Mouse (Mus musculus) thymus, postnatal 4 days (tissue): ENCODE measurements around the gene Ccdc42.

Experiments used
- DNase-seq: peaks from one replicate; pipeline ENCODE4 v3.0.0; 2021

Gene Ccdc42

DNA sequence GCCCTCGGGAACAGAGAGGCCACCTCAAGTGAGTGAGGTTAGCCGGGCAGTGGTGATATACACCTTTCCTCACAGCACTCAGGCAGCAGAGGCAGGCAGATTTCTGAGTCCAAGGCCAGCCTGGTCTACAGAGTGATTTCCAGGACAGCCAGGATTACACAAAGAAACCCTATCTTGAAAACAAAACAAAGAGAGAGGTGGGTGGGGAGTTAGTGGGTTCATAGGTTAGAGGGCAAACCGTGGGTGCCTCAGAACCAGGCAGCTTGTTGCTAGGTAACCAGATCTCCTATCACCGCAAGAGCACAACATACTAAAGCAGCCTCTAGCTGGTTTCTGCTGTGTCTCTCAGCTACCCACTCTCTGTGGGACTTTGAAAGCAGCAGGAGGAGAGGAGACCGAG lies at the start of gene Ccdc42:
Gene Ccdc42, plus strand, starts transcription at position 301 of the 400 bp plus-strand sequence.
- no peak for DNase-seq

GRCm38 (mm10) chr11:68539621-68540020 lies 47.2 kb upstream of the Ccdc42 start:
- DNase-seq, result no peak

- DNase-seq, result no peak
Measured at GRCm38 (mm10) chr11:68544554-68544953, 42.3 kb upstream of the Ccdc42 start.

DNA sequence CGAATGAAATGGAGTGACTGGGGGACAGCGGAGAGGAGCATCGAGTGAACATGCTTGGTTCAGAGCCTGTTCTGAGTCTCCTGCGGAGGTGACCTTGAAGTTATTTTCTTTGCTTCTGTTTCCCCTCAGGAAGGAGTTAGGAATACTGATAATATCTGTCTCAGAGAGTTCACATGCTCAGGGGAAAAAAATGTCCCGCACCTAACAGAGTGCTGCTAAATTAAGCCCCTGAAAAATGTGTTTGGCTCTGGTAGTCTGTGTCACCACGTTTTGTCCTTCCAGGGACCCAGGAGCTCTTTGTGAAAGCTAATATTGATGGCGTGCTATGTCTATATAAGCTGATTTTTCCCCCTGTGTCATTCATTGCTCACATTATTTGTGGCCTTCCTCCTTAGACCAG lies 41.6 kb upstream of the Ccdc42 start:
- DNase-seq, result no peak

GRCm38 (mm10) chr11:68545682-68546222 lies 41.1 kb upstream of the Ccdc42 start:
- DNase-seq, result no peak

GRCm38 (mm10) chr11:68547484-68547883 lies 39.3 kb upstream of the Ccdc42 start:
- no peak for DNase-seq

- peak; percentile 60 for DNase-seq
Measured at GRCm38 (mm10) chr11:68549597-68549996, 37.2 kb upstream of the Ccdc42 start.

- DNase-seq, result no peak
Measured at GRCm38 (mm10) chr11:68550358-68550757, 36.5 kb upstream of the Ccdc42 start.

- peak; percentile 87 for DNase-seq
Measured at GRCm38 (mm10) chr11:68553981-68554471, 32.8 kb upstream of the Ccdc42 start.

- DNase-seq, result peak; percentile 33
Measured at GRCm38 (mm10) chr11:68555918-68556584, 30.8 kb upstream of the Ccdc42 start, which contains the start of gene Mfsd6l. Mfsd6l (plus strand) TSS chr11:68556186.

DNA sequence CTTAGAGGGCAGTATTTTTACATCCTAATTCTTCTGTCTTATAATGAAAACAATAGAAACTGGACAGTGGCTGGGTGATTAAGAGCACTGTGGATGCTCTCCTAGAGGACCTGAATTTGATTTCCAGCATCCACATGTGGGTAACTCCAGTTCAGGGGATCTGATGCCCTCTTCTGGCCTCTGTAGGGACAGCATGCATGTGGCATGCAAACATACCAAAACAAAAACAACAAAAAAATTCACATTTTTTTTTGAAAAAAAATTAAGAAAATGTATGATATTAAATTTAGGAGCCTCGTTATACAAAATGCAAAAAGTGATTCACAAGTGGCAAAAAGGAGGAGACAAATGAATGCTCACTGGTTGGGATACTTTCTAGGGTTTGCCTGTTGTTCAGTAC lies 27.3 kb upstream of the Ccdc42 start:
- peak; percentile 65 for DNase-seq

DNA sequence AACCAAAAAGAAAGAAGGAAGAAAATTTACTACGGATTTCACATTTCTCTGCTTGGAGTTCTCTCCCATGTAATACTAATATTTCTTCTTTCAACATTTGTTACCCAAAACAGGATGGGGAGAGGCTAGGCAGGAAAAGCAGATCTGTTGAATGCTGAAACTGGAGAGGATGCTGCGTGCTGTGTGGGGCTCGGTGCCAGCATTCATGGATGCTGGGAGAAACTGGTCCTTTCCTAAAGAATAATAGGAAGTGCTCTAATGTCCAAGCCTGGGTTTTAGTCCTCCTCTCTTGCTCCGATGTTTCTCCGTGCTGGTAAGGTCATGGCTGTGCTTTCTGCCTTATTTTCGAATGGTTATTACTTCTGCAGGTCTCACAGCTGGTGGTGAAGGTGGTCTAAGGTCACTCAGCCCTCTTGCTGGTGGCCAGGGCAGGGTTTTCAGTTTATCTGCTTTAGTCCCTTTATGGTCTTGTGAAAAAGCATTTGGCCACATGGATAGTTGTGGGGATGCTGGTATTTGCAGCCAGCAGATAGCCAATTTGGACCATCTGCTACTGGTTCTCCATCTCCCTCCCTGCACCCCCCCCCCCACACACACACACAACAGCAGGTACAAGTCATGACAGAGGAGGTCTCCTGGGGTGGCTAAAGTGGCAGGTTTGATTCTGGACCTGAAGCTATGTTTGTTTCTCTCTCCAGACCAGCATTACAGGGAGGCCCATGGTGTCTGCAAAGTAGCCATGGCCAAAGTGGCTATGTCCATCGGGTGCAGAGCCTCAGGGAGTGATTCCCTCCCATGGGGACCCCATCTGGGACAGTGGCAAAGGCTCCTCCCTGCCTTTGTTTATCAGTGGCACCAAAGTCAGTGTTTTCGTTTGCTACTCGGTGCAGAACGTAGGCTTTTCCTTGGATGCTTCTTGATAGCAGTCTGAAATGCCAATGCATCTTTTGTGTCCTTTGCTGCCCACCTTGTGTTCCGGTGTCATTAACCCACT lies 24.6 kb upstream of the Ccdc42 start:
- DNase-seq, result no peak

GRCm38 (mm10) chr11:68564356-68565031 lies 22.3 kb upstream of the Ccdc42 start:
- no peak for DNase-seq

GRCm38 (mm10) chr11:68565032-68565429 lies 21.8 kb upstream of the Ccdc42 start:
- DNase-seq, result no peak

DNA sequence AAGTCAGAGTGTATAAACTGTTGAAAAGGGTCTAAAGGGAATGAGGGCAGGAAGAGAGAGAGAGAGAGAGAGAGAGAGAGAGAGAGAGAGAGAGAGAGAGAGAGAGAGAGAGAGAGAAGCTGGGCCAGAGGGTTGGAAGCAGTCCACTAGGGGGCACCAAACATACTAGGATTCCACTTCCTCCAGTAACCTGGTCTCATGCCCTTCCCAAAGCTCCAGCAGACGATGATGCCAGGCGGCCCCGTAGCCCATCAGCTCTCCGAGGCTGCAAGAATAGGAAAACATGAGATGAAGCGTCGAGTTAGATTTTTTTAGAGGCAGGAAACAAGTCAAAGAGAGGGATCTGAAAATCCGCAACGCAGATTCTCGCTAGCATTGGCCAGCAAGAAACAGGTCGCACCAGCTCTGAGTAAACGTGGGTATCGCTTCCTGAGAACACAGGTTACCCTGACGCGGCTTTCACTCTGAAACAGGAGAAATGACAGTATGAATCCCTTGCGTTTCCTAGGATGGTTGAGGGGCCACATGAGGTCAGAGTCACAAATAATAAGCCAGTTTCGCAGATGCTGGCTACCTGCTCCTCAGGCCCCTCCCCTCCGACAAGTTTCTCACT lies 20.3 kb upstream of the Ccdc42 start:
- peak; percentile 74 for DNase-seq

GRCm38 (mm10) chr11:68570861-68571260 lies 16.0 kb upstream of the Ccdc42 start:
- no peak for DNase-seq

- DNase-seq, result no peak
Measured at GRCm38 (mm10) chr11:68577076-68577475, 9.7 kb upstream of the Ccdc42 start.

DNA sequence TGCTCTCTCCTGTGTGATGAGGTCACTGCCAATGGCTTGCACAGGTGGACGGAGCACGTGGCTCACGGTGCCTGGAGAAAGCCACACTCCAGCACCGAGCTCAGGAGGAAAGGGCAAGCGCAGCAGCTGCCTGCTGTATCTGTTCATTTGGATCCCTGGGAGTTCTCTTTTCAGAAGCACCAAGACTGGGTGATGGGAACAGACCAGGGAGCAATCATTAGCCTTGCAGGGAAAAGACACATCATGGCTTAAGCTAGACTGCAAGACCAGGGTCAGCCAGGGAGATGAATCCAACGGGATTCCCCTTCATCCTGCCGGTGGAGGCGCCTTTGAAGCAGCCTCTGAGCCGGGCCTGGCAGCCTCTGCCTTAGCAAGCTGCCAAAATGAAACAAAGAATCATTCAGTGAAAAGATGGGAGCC lies 7.3 kb upstream of the Ccdc42 start:
- DNase-seq, result no peak

- no peak for DNase-seq
Measured at GRCm38 (mm10) chr11:68580566-68580965, 6.3 kb upstream of the Ccdc42 start.

DNA sequence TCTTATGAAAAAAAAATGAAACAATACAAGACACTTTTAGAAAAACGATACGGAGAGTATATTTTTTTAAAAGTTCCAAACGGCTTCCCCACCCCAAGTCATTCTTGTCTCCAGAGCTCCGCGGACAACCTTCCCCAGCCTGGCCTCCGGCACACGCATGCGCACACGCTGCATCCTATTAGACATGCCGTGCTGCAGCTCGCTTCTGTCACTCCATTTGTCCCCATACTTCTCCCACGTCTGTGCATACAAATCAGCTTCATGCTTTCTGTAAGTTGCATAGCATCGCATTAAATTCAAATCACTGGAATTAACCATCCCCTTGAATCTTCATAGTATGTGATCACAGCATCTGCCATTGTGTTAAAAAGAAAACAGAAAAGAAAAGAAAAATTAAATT lies 3.6 kb upstream of the Ccdc42 start:
- DNase-seq, result no peak

- DNase-seq, result no peak
Measured at GRCm38 (mm10) chr11:68583906-68584480, 2.8 kb upstream of the Ccdc42 start.

GRCm38 (mm10) chr11:68585890-68586289 lies 931 bp upstream of the Ccdc42 start:
- peak; percentile 53 for DNase-seq
